Mouse (Mus musculus) subcutaneous adipose tissue, adult 2 months (tissue): Measurements from ENCODE around the gene Rc3h1. TPM values are rescaled to one million over a fixed set of nuclear protein-coding genes. Genes with fewer than 3 reads are reported as not detected.

Experiments
- polyA plus RNA-seq: library from polyadenylated mRNA; depleted of rRNA; stranded (reverse); fragments of >200 nt; gene quantifications from 2 replicates; pipeline ENCODE4 v1.2.3, GENCODE M21; 2012; ENCODE audit warnings: low replicate concordance; rRNA removed

The Rc3h1 gene
- polyA plus RNA-seq = 17.3 and 27.5 TPM in 2 replicates

GRCm38 (mm10) chr1:160906057-160906557 is at the start of gene Rc3h1:
TSS of gene Rc3h1 (plus strand) at chr1:160906418.

GRCm38 (mm10) chr1:160978071-160978735 is 72.0 kb downstream of the Rc3h1 start, which contains the start of gene Serpinc1:
TSS of gene Serpinc1 (plus strand) at chr1:160978585.

Other genes starting within 250 kb of the Rc3h1 start
- 9.4 and 15.4 TPM in 2 replicates for gene Rabgap1l, start 113.2 kb upstream of the Rc3h1 start, polyA plus RNA-seq
- 0.52 and 1.9 TPM in 2 replicates for gene Serpinc1, start 72.2 kb downstream of the Rc3h1 start, polyA plus RNA-seq
- 2.3 and 3.6 TPM in 2 replicates for gene Zbtb37, start 128.4 kb downstream of the Rc3h1 start, polyA plus RNA-seq
- 22.1 and 27.2 TPM in 2 replicates for gene Dars2, start 164.2 kb downstream of the Rc3h1 start, polyA plus RNA-seq
- 1.3 and 1.8 TPM in 2 replicates for gene Cenpl, start 164.3 kb downstream of the Rc3h1 start, polyA plus RNA-seq
- gene Klhl20, start 225.1 kb downstream of the Rc3h1 start, polyA plus RNA-seq = 9.4 and 12.8 TPM in 2 replicates
- 0.15 TPM in 1 of 2 replicates, not detected in the other for gene Ankrd45, start 236.3 kb downstream of the Rc3h1 start, polyA plus RNA-seq